In genomic region chr17:5798221-5798801, GRCm38 (mm10) we compare ENCODE assay signal across 10 mouse cellular contexts. TPM values are rescaled to one million over a fixed set of nuclear protein-coding genes. Genes with fewer than 3 reads are reported as not detected.
A peak's percentile ranks its signal among the peaks of the same experiment; 100 is the strongest.
DNase-seq lines count a peak whose midpoint lies in the region; ATAC-seq lines count a peak whose summit lies in the region.
"Had no signal": no experiment of that assay in that cellular context is flagged by ENCODE, and none has a peak within 500 bp of the region (broad histone marks: within the 10 kb centered on the region; RNA-seq: fewer than 3 reads in every experiment).

No protein-coding gene starts in this region.

- H3K4me3 ChIP-seq in heart, embryonic 12.5 days: no peak overlapping the region
- no peak overlapping the region for H3K4me3 ChIP-seq in hindbrain, embryonic 11.5 days (ENCODE audit: low read depth, low read length)
- H3K4me3 ChIP-seq: hindbrain, embryonic 15.5 days had no signal

- intact Hi-C loops in heart, postnatal 14 days (cut with DNase I): loop anchor here (5.0 kb wide), 1 partner anchor 219 kb away; no protein-coding TSS in a partner anchor

- H3K36me3 ChIP-seq in heart, embryonic 12.5 days: no peaks in the 10 kb centered on the region
- no peaks in the 10 kb centered on the region for H3K36me3 ChIP-seq in hindbrain, embryonic 11.5 days (ENCODE audit: control insufficient read depth, insufficient read depth, low read length)
- H3K36me3 ChIP-seq: hindbrain, embryonic 15.5 days had no signal

- peak; percentile 51; the same call in 1 of the 2 replicates for ATAC-seq in heart, embryonic 12.5 days (ENCODE audit: insufficient number of reproducible peaks, low FRiP score)
- ATAC-seq in inflammation-experienced regulatory T-cells, adult 6 months: peak; percentile 3
- no peak for ATAC-seq in hindbrain, embryonic 11.5 days (ENCODE audit: low FRiP score)
- ATAC-seq: Patski had no signal

- 19% methylated on average over 13 of the region's 13 CpGs for WGBS in heart, embryonic 12.5 days
- 73% methylated on average over 13 of the region's 13 CpGs for WGBS in hindbrain, embryonic 11.5 days

- no peaks in the 10 kb centered on the region for H3K27me3 ChIP-seq in heart, embryonic 12.5 days (replicated peaks)
- H3K27me3 ChIP-seq in hindbrain, embryonic 11.5 days (ENCODE audit: control insufficient read depth, insufficient read depth, low read length): no peaks in the 10 kb centered on the region; the same call in 1 of the 2 replicates
- H3K27me3 ChIP-seq: hindbrain, embryonic 15.5 days; Patski had no signal

- peak overlapping the region; percentile 14; the same call in 1 of the 2 replicates for H3K4me2 ChIP-seq in heart, embryonic 12.5 days
- no peak overlapping the region for H3K4me2 ChIP-seq in hindbrain, embryonic 11.5 days (replicated peaks; ENCODE audit: low read depth, low read length)
- H3K4me2 ChIP-seq: hindbrain, embryonic 15.5 days had no signal

- DNase-seq in heart, postnatal 14 days: no peak
- DNase-seq in T-cell, adult 2 months (ENCODE audit: low spot score): peak; percentile 46
- peak; percentile 52 for DNase-seq in spleen, adult 12 weeks (ENCODE audit: low spot score)
- DNase-seq in neural tube, embryonic 10.5 days (ENCODE audit: extremely low spot score, low spot score): no peak
- DNase-seq in urinary bladder, postnatal 25 days (ENCODE audit: low spot score): no peak
- DNase-seq in hindbrain, embryonic 11.5 days (ENCODE audit: low spot score): no peak

- H3K4me1 ChIP-seq in heart, embryonic 12.5 days (replicated peaks): peaks cover 40% of the 10 kb centered on the region
- H3K4me1 ChIP-seq in hindbrain, embryonic 11.5 days (replicated peaks; ENCODE audit: control insufficient read depth, insufficient read depth, low read length): no peaks in the 10 kb centered on the region

- H3K27ac ChIP-seq in heart, embryonic 12.5 days (ENCODE audit: poor library complexity, severe bottlenecking): no peak overlapping the region
- H3K27ac ChIP-seq in hindbrain, embryonic 11.5 days (ENCODE audit: low read depth, low read length): no peak overlapping the region
- H3K27ac ChIP-seq: hindbrain, embryonic 15.5 days had no signal

- no peaks in the 10 kb centered on the region; the same call in 1 of the 2 replicates for H3K9me3 ChIP-seq in heart, embryonic 12.5 days (replicated peaks)
- H3K9me3 ChIP-seq in hindbrain, embryonic 11.5 days (ENCODE audit: control insufficient read depth, low read length): no peaks in the 10 kb centered on the region
- H3K9me3 ChIP-seq: hindbrain, embryonic 15.5 days had no signal

- H3K9ac ChIP-seq in heart, embryonic 12.5 days: no peak overlapping the region
- no peak overlapping the region for H3K9ac ChIP-seq in hindbrain, embryonic 11.5 days (ENCODE audit: low read depth, low read length)
- H3K9ac ChIP-seq: hindbrain, embryonic 15.5 days had no signal

RNA-seq across cellular contexts. Expression of gene Snx9, which starts 42.8 kb away (rescaled TPM):
- 28.9 and 29.6 TPM in 2 replicates for polyA plus RNA-seq in heart, embryonic 12.5 days (2016; fragmentation: Nextera tagmentation; extraction: Ambion mirVana)
- total RNA-seq in heart, postnatal 14 days (2021): 10 to 100 TPM; 31.5 to 33.3 TPM
- 1 to 10 TPM; 2.1 to 2.6 (median 2.6) TPM for polyA plus RNA-seq in inflammation-experienced regulatory T-cells, adult 6 months (2017; shearing (Covaris generic))
- polyA plus RNA-seq in hindbrain, embryonic 11.5 days (2014; fragmentation: Nextera tagmentation; extraction: Ambion mirVana): 20.7 and 22.5 TPM in 2 replicates

Comparison
In these comparisons a context has a peak if more than half of its experiments do, and no peak if none do; other contexts are left out.
1. DNase-seq: peak in T-cell, adult 2 months (single experiment) and spleen, adult 12 weeks (single experiment); none in heart, postnatal 14 days (0 of 2), neural tube, embryonic 10.5 days (single experiment), urinary bladder, postnatal 25 days (single experiment) and hindbrain, embryonic 11.5 days (single experiment).